In the genomic region with DNA sequence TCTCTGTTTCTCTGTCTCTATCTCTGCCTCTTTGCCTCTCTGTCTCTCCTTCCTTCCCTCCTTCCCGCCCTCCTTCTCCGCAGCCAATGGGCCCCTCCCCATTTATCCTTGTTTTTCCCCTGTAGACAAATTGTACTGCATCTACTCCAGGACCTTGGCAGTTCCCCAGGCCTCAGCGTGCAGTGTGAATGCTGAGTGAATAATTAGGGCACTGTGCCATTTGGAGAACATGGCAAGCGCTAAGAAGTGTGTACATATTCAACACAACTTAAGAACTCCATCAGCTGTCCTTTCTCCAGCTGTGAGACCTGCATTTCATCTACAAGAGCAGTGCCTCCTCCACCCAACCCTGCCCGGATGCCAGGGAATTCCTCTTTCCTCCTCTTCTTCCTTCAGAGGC, we compare ENCODE assay signal across 8 mouse cellular contexts.
DNase-seq lines count a peak whose midpoint lies in the region; ATAC-seq and TF ChIP-seq lines count a peak whose summit lies in the region.
"Had no signal": no experiment of that assay in that cellular context is flagged by ENCODE, and none has a peak within 500 bp of the region (broad histone marks: within the 10 kb centered on the region; RNA-seq: fewer than 3 reads in every experiment).

No protein-coding gene starts in this region.

- no peaks in the 10 kb centered on the region for H3K27me3 ChIP-seq in hindbrain, embryonic 16.5 days (replicated peaks; ENCODE audit: control insufficient read depth, insufficient read depth, low read length)
- no peaks in the 10 kb centered on the region for H3K27me3 ChIP-seq in hindbrain, embryonic 12.5 days
- H3K27me3 ChIP-seq in cerebellum, adult 2 months (ENCODE audit: control insufficient read depth, insufficient read depth, low read length): no peaks in the 10 kb centered on the region
- H3K27me3 ChIP-seq: embryonic facial prominence, embryonic 15.5 days had no signal

- TF ChIP-seq CTCF in cerebellum, adult 2 months (IDR thresholded peaks at IDR 0.05; ENCODE audit: borderline replicate concordance, insufficient read depth, low read depth, low read length): no peak

- no peaks in the 10 kb centered on the region for H3K9me3 ChIP-seq in hindbrain, embryonic 16.5 days (ENCODE audit: control insufficient read depth, low read length)
- no peaks in the 10 kb centered on the region for H3K9me3 ChIP-seq in hindbrain, embryonic 12.5 days (replicated peaks)
- H3K9me3 ChIP-seq: embryonic facial prominence, embryonic 15.5 days had no signal

- no peak overlapping the region for H3K4me3 ChIP-seq in hindbrain, embryonic 16.5 days (ENCODE audit: low read length)
- H3K4me3 ChIP-seq in hindbrain, embryonic 12.5 days: no peak overlapping the region
- no peak overlapping the region for H3K4me3 ChIP-seq in cerebellum, adult 2 months (replicated peaks; ENCODE audit: insufficient read depth, low read depth, low read length)
- H3K4me3 ChIP-seq: embryonic facial prominence, embryonic 15.5 days had no signal

- no peaks in the 10 kb centered on the region for H3K36me3 ChIP-seq in hindbrain, embryonic 16.5 days (ENCODE audit: control insufficient read depth, insufficient read depth, low read length)
- no peaks in the 10 kb centered on the region for H3K36me3 ChIP-seq in hindbrain, embryonic 12.5 days
- H3K36me3 ChIP-seq: embryonic facial prominence, embryonic 15.5 days had no signal

- no peak overlapping the region for H3K4me2 ChIP-seq in hindbrain, embryonic 16.5 days (ENCODE audit: low read length)
- no peak overlapping the region for H3K4me2 ChIP-seq in hindbrain, embryonic 12.5 days (replicated peaks)
- H3K4me2 ChIP-seq: embryonic facial prominence, embryonic 15.5 days had no signal

- no peak for TF ChIP-seq POLR2A in cerebellum, adult 2 months (IDR thresholded peaks at IDR 0.05; ENCODE audit: borderline replicate concordance, insufficient read depth, low read length)

- H3K9ac ChIP-seq in hindbrain, embryonic 16.5 days (ENCODE audit: low read depth, low read length): no peak overlapping the region
- H3K9ac ChIP-seq in hindbrain, embryonic 12.5 days: no peak overlapping the region
- H3K9ac ChIP-seq: embryonic facial prominence, embryonic 15.5 days had no signal

- intact Hi-C loops in left cerebral cortex, postnatal 36 days (cut with DNase I): no loop called here

- no peak overlapping the region for H3K27ac ChIP-seq in hindbrain, embryonic 16.5 days (ENCODE audit: low read depth, low read length)
- no peak overlapping the region for H3K27ac ChIP-seq in hindbrain, embryonic 12.5 days
- H3K27ac ChIP-seq in cerebellum, adult 2 months (ENCODE audit: insufficient read depth, low read length): no peak overlapping the region
- H3K27ac ChIP-seq: embryonic facial prominence, embryonic 15.5 days had no signal

- peak; percentile 73 for DNase-seq in brain, adult 2 months (ENCODE audit: low read depth, low spot score)
- DNase-seq in cerebellum, adult 2 months: peak; percentile 58 to 72
- DNase-seq in left cerebral cortex, postnatal 36 days (ENCODE audit: low spot score in 2 of 2): peak; percentile 8 to 21
- no peak for DNase-seq in thymus, postnatal 0 days (ENCODE audit: low spot score)
- DNase-seq in spleen, postnatal 14 days (ENCODE audit: low spot score in 2 of 2): no peak

- H3K4me1 ChIP-seq in hindbrain, embryonic 16.5 days (ENCODE audit: control insufficient read depth, insufficient read depth, low read depth, low read length): 0 out of 2 replicates have a peak, but pooled peaks cover 6% of the 10 kb centered on the region
- no peaks in the 10 kb centered on the region for H3K4me1 ChIP-seq in hindbrain, embryonic 12.5 days
- peaks cover 6% of the 10 kb centered on the region; the same call in 1 of the 2 replicates for H3K4me1 ChIP-seq in cerebellum, adult 2 months (ENCODE audit: control insufficient read depth, insufficient read depth, low read length)

- WGBS in hindbrain, embryonic 16.5 days: 40% methylated on average over 5 of the region's 5 CpGs
- WGBS in hindbrain, embryonic 12.5 days: 81% methylated on average over 5 of the region's 5 CpGs
- WGBS in cerebellum, adult 2 months: 3% methylated on average over 5 of the region's 5 CpGs

- ATAC-seq in hindbrain, embryonic 16.5 days: peak; percentile 80
- no peak for ATAC-seq in hindbrain, embryonic 12.5 days (ENCODE audit: low FRiP score)

Comparison
In these comparisons a context has a peak if more than half of its experiments do, and no peak if none do; other contexts are left out.
1. DNase-seq: peak in brain, adult 2 months (single experiment), cerebellum, adult 2 months (2 of 2) and left cerebral cortex, postnatal 36 days (2 of 2); none in thymus, postnatal 0 days (single experiment) and spleen, postnatal 14 days (0 of 2).